Mouse (Mus musculus): ENCODE measurements around the gene Dsp. TPM values are rescaled to one million over a fixed set of nuclear protein-coding genes. Genes with fewer than 3 reads are reported as not detected.
A peak's percentile ranks its signal among the peaks of the same experiment; 100 is the strongest.

Dsp gene
- polyA plus RNA-seq, 1 experiment from 2014 or later: 0.20 TPM

GRCm38 (mm10) chr13:38204702-38205482, 53.8 kb downstream of the Dsp start, which contains the start of gene Snrnp48:
Gene Snrnp48 (plus strand): TSS chr13:38204938.
- ATAC-seq: peak; percentile 100
- under 1% methylated on average over 58 of the region's 59 CpGs for WGBS
- Histone ChIP-seq H3K4me3 (ENCODE audit: low read depth, low read length) (peak within 1 kb of the TSS; percentile 79), H3K9ac (ENCODE audit: low read length) (peak within 1 kb of the TSS; percentile 88), H3K27me3 (replicated peaks; ENCODE audit: control insufficient read depth, insufficient read depth, low read length) (no peaks in the 10 kb centered on the region), H3K4me1 (ENCODE audit: control insufficient read depth, insufficient read depth, low read length) (peaks cover 8% of the 10 kb centered on the region), H3K27ac (ENCODE audit: low read depth, low read length) (peak within 1 kb of the TSS; percentile 86), H3K4me2 (ENCODE audit: low read length) (peak within 1 kb of the TSS; percentile 69), H3K36me3 (ENCODE audit: control insufficient read depth, insufficient read depth, low read length) (no peaks in the 10 kb centered on the region), H3K9me3 (replicated peaks; ENCODE audit: control insufficient read depth, low read length) (no peaks in the 10 kb centered on the region)
- DNase-seq (ENCODE audit: low spot score): peak; percentile 97

GRCm38 (mm10) chr13:38211122-38211521, 60.0 kb downstream of the Dsp start:
- Histone ChIP-seq H3K27me3 (replicated peaks; ENCODE audit: control insufficient read depth, insufficient read depth, low read length) (no peaks in the 10 kb centered on the region), H3K4me3 (ENCODE audit: low read depth, low read length) (no peak overlapping the region), H3K4me2 (ENCODE audit: low read length) (no peak overlapping the region), H3K9ac (ENCODE audit: low read length) (no peak overlapping the region), H3K4me1 (ENCODE audit: control insufficient read depth, insufficient read depth, low read length) (peaks cover 2% of the 10 kb centered on the region), H3K27ac (ENCODE audit: low read depth, low read length) (no peak overlapping the region), H3K36me3 (ENCODE audit: control insufficient read depth, insufficient read depth, low read length) (peaks cover 46% of the 10 kb centered on the region), H3K9me3 (replicated peaks; ENCODE audit: control insufficient read depth, low read length) (no peaks in the 10 kb centered on the region)
- 97% methylated on average over 5 of the region's 5 CpGs for WGBS
- DNase-seq (ENCODE audit: low spot score) (no peak), ATAC-seq (no peak)

DNA sequence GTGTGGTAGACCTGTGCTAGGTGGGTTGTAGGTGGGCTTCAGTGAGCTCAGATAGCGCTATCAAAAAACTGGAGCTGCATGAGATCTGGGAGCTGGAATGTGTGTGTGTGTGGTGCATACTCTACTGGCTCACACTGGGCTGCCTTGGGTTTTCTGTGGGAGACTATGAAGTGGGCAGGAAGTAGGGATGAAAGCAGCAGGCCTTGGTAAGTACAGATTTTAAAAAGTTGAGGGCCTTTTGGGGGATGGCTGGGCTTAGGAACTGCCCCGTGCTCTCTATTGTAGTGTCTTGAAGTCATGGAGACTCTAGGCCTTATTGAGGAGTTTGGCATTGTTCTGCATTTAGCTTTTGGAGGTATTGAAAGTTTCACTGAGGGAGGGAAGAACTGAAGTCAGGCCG, 67.6 kb downstream of the Dsp start:
- Histone ChIP-seq H3K9me3 (replicated peaks; ENCODE audit: control insufficient read depth, low read length) (no peaks in the 10 kb centered on the region), H3K36me3 (ENCODE audit: control insufficient read depth, insufficient read depth, low read length) (peaks cover 82% of the 10 kb centered on the region), H3K4me2 (ENCODE audit: low read length) (no peak overlapping the region), H3K27ac (ENCODE audit: low read depth, low read length) (no peak overlapping the region), H3K4me1 (ENCODE audit: control insufficient read depth, insufficient read depth, low read length) (no peaks in the 10 kb centered on the region), H3K9ac (ENCODE audit: low read length) (no peak overlapping the region), H3K4me3 (ENCODE audit: low read depth, low read length) (no peak overlapping the region), H3K27me3 (replicated peaks; ENCODE audit: control insufficient read depth, insufficient read depth, low read length) (no peaks in the 10 kb centered on the region)
- whole genome bisulfite sequencing: 83% methylated on average over 3 of the region's 3 CpGs
- ATAC-seq (no peak), DNase-seq (ENCODE audit: low spot score) (no peak)

DNA sequence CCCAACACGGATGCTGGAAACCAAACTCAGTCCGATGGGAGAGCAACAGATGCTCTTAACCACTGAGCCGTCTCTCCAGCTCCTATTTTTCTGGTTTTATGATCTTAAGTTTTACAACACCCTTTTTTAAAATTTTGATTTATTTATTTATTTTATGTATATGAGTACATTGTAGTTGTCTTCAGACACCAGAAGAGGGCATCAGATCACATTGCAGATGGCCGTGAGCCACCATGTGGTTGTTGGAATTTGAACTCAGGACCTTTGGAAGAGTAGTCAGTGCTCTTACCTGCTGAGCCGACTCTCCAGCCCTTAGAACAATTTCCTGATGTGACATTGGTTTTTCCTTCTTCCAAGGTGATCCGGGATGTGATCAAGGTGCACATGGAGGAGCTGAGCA, 69.2 kb downstream of the Dsp start:
- H3K36me3 ChIP-seq (ENCODE audit: control insufficient read depth, insufficient read depth, low read length): peaks cover 89% of the 10 kb centered on the region
- no peaks in the 10 kb centered on the region for H3K9me3 ChIP-seq (replicated peaks; ENCODE audit: control insufficient read depth, low read length)
- H3K9ac ChIP-seq (ENCODE audit: low read length): no peak overlapping the region
- H3K4me1 ChIP-seq (ENCODE audit: control insufficient read depth, insufficient read depth, low read length): no peaks in the 10 kb centered on the region
- no peak overlapping the region for H3K4me3 ChIP-seq (ENCODE audit: low read depth, low read length)
- ATAC-seq: no peak
- WGBS: 93% methylated on average over 6 of the region's 6 CpGs
- H3K27me3 ChIP-seq (replicated peaks; ENCODE audit: control insufficient read depth, insufficient read depth, low read length): no peaks in the 10 kb centered on the region
- DNase-seq (ENCODE audit: low spot score): no peak
- no peak overlapping the region for H3K27ac ChIP-seq (ENCODE audit: low read depth, low read length)
- H3K4me2 ChIP-seq (ENCODE audit: low read length): no peak overlapping the region

DNA sequence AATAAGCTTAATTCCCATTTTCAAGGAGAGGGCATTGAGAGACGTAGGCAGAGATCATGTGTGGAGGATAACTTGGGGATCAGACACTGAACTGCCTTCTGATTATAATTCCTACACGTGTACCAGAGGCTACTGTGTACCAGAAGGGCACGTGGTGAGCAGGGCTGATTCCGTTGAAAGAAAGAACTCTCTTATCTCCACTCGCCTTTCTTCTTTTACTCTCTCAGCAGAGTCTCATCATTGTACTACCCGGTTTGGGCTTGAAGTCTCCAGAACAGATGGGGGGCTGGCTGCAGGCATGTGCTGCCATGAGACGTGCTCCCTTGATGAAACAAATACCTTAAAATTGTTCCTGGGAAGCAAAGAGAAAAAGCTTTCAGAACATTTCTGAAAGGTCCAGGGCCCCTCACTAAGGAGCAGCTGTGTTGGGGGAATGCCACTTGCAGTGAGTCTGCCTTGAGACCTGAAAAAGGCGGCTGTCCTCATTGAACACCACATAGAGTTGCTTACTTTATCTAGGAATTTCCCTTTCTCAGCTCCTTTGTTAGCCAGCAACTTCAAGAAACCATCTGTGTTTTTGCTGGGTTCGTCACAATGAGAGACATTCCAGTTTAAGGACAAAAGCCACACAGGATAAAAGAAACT, 79.2 kb downstream of the Dsp start:
- peak; percentile 46 for DNase-seq (ENCODE audit: low spot score)
- Histone ChIP-seq H3K4me2 (ENCODE audit: low read length) (no peak overlapping the region), H3K9me3 (replicated peaks; ENCODE audit: control insufficient read depth, low read length) (no peaks in the 10 kb centered on the region), H3K4me3 (ENCODE audit: low read depth, low read length) (no peak overlapping the region), H3K36me3 (ENCODE audit: control insufficient read depth, insufficient read depth, low read length) (peaks cover 17% of the 10 kb centered on the region), H3K9ac (ENCODE audit: low read length) (no peak overlapping the region), H3K27ac (ENCODE audit: low read depth, low read length) (no peak overlapping the region), H3K27me3 (replicated peaks; ENCODE audit: control insufficient read depth, insufficient read depth, low read length) (no peaks in the 10 kb centered on the region), H3K4me1 (ENCODE audit: control insufficient read depth, insufficient read depth, low read length) (no peaks in the 10 kb centered on the region)
- ATAC-seq: peak; percentile 68
- 59% methylated on average over 9 of the region's 9 CpGs for WGBS

DNA sequence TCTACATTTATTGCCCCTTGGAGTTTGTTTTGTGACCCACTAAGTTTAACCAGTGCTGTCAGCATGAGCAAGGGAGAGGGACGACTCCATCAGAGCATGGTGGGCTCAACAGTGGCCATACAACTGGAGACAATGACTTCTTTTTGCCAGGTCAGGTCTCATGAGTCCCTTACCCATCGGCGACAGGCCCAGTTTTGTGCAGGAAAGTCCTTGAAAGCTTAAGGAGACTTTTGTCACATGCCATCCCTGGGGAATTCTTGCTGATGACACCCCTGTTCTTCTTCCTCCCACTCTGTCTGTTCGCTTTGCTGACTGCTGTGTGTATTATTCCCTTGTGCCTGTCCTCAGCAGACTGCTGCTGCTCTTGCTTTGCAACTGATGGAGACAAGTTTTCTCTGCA, 81.3 kb downstream of the Dsp start:
- DNase-seq (ENCODE audit: low spot score) (no peak), ATAC-seq (no peak)
- H3K27ac ChIP-seq (ENCODE audit: low read depth, low read length): no peak overlapping the region
- WGBS: 81% methylated on average over 4 of the region's 4 CpGs
- H3K4me2 ChIP-seq (ENCODE audit: low read length): no peak overlapping the region
- no peaks in the 10 kb centered on the region for H3K9me3 ChIP-seq (replicated peaks; ENCODE audit: control insufficient read depth, low read length)
- peaks cover 13% of the 10 kb centered on the region for H3K36me3 ChIP-seq (ENCODE audit: control insufficient read depth, insufficient read depth, low read length)
- H3K4me1 ChIP-seq (ENCODE audit: control insufficient read depth, insufficient read depth, low read length): no peaks in the 10 kb centered on the region
- no peak overlapping the region for H3K9ac ChIP-seq (ENCODE audit: low read length)
- no peaks in the 10 kb centered on the region for H3K27me3 ChIP-seq (replicated peaks; ENCODE audit: control insufficient read depth, insufficient read depth, low read length)
- no peak overlapping the region for H3K4me3 ChIP-seq (ENCODE audit: low read depth, low read length)

DNA sequence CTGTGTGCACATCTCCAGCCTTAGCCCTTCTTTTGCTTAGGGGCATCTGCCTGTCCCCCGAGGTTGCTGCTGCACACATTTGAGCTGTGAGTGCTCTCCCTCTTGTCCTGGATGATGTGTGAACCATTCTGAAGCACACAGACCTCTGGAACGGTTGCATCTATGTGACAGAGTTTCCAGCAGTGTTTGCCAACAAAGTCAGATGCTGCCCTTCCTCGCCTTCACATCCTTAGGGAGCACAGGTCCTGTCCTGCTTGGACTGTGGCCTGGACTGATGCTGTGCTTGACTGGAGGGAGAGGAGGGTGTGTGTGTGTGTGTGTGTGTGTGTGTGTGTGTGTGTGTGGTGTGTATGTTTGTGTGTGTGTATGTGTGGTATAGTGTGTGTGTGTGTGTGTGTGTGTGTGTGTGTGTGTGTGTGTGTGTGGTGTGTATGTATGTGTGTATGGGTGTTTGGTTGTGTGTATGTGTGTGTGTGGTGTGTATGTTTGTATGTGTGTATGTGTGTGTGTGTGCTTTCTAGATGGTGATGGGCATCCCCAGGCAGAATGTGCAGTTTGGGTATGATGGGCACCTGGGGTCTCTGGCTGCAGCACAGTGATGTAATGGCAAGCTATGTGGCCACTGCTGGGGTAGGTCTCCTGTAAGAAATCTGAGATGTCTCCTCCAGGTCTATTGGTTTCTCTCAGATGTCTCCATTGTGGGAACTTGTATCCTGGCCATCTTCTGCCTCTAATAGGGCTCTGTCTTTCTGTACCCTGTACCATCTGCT, 81.9 kb downstream of the Dsp start:
- WGBS: 72% methylated on average over 3 of the region's 3 CpGs

GRCm38 (mm10) chr13:38234651-38235050, 83.6 kb downstream of the Dsp start:
- no peak for ATAC-seq
- H3K9me3 ChIP-seq (replicated peaks; ENCODE audit: control insufficient read depth, low read length): no peaks in the 10 kb centered on the region
- no peaks in the 10 kb centered on the region for H3K36me3 ChIP-seq (ENCODE audit: control insufficient read depth, insufficient read depth, low read length)
- H3K27me3 ChIP-seq (replicated peaks; ENCODE audit: control insufficient read depth, insufficient read depth, low read length): no peaks in the 10 kb centered on the region
- H3K9ac ChIP-seq (ENCODE audit: low read length): no peak overlapping the region
- H3K4me3 ChIP-seq (ENCODE audit: low read depth, low read length): no peak overlapping the region
- 72% methylated on average over 5 of the region's 5 CpGs for WGBS
- DNase-seq (ENCODE audit: low spot score): no peak
- no peak overlapping the region for H3K4me2 ChIP-seq (ENCODE audit: low read length)
- no peak overlapping the region for H3K27ac ChIP-seq (ENCODE audit: low read depth, low read length)
- H3K4me1 ChIP-seq (ENCODE audit: control insufficient read depth, insufficient read depth, low read length): no peaks in the 10 kb centered on the region

More for the DNA sequence above, 81.9 kb downstream of the Dsp start:
- Histone ChIP-seq H3K27me3 (replicated peaks; ENCODE audit: control insufficient read depth, insufficient read depth, low read length) (no peaks in the 10 kb centered on the region), H3K27ac (ENCODE audit: low read depth, low read length) (no peak overlapping the region), H3K9ac (ENCODE audit: low read length) (no peak overlapping the region), H3K4me3 (ENCODE audit: low read depth, low read length) (no peak overlapping the region), H3K4me2 (ENCODE audit: low read length) (no peak overlapping the region), H3K4me1 (ENCODE audit: control insufficient read depth, insufficient read depth, low read length) (no peaks in the 10 kb centered on the region), H3K9me3 (replicated peaks; ENCODE audit: control insufficient read depth, low read length) (no peaks in the 10 kb centered on the region), H3K36me3 (ENCODE audit: control insufficient read depth, insufficient read depth, low read length) (peaks cover 8% of the 10 kb centered on the region)
- ATAC-seq (no peak), DNase-seq (ENCODE audit: low spot score) (no peak)
